Mouse (Mus musculus) limb, embryonic 13.5 days (tissue): ENCODE results near the gene Syt17. TPM values are rescaled to one million over a fixed set of nuclear protein-coding genes. Genes with fewer than 3 reads are reported as not detected.

Experiments used
- ATAC-seq: fragments of 200-750 bp; cut with Nextera tagmentation; 2 replicates; pipeline ENCODE4 v1.8.0; 2017; ENCODE audit warnings: low read depth, moderate number of reproducible peaks, moderate TSS enrichment; ENCODE audit not compliant: low FRiP score
- H3K27ac ChIP-seq: fragments of 300-500 bp; sonication (generic); 2 replicates; pipeline ENCODE4 v1.5.1; 2015; ENCODE audit warnings: inconsistent platforms, mild to moderate bottlenecking, moderate library complexity
- H3K27me3 ChIP-seq: fragments of 300-500 bp; sonication (generic); 2 replicates; pipeline ENCODE4 v1.6.1; 2015; ENCODE audit warnings: mild to moderate bottlenecking, inconsistent platforms
- H3K36me3 ChIP-seq: fragments of 300-500 bp; sonication (generic); 2 replicates; pipeline ENCODE4 v1.6.1; 2015; ENCODE audit warnings: inconsistent platforms, mild to moderate bottlenecking, moderate library complexity
- H3K4me1 ChIP-seq: fragments of 300-500 bp; sonication (generic); 2 replicates; pipeline ENCODE4 v1.6.1; 2015; ENCODE audit warnings: inconsistent platforms
- H3K4me2 ChIP-seq: fragments of 300-500 bp; sonication (generic); replicated peaks from 2 replicates; pipeline ENCODE4 v1.6.1; 2015; ENCODE audit warnings: inconsistent platforms, mild to moderate bottlenecking, moderate library complexity
- H3K4me3 ChIP-seq: fragments of 300-500 bp; sonication (generic); 2 replicates; pipeline ENCODE4 v1.5.1; 2015; ENCODE audit warnings: moderate library complexity, mild to moderate bottlenecking, inconsistent platforms
- H3K9ac ChIP-seq: fragments of 300-500 bp; sonication (generic); 2 replicates; pipeline ENCODE4 v1.6.1; 2015; ENCODE audit warnings: mild to moderate bottlenecking, inconsistent platforms
- H3K9me3 ChIP-seq: fragments of 300-500 bp; sonication (generic); 2 replicates; pipeline ENCODE4 v1.6.1; 2016; ENCODE audit warnings: inconsistent platforms
- WGBS: fragments of 180-500 bp; shearing (Covaris S2); methylation state at CpG from one replicate; pipeline ENCODE4 v1.1.7; 2015; 5-methylcytosine and 5-hydroxymethylcytosine counted together
- polyA plus RNA-seq: library from polyadenylated mRNA; unstranded; fragments of >200 nt; fragmentation: Nextera tagmentation; extraction: Ambion mirVana; gene quantifications from 2 replicates; pipeline ENCODE4 v1.2.1, GENCODE M21; 2015

Gene Syt17
- polyA plus RNA-seq, 1 experiment from 2014 or later = 1.8 TPM

GRCm38 (mm10) chr7:118405251-118405650 lies 42.8 kb downstream of the Syt17 start:
- Histone ChIP-seq H3K4me2 (no peak overlapping the region), H3K27me3 (no peaks in the 10 kb centered on the region), H3K9me3 (no peaks in the 10 kb centered on the region), H3K9ac (no peak overlapping the region), H3K27ac (no peak overlapping the region), H3K36me3 (no peaks in the 10 kb centered on the region), H3K4me3 (no peak overlapping the region), H3K4me1 (peaks cover 24% of the 10 kb centered on the region)
- no peak for ATAC-seq

GRCm38 (mm10) chr7:118402576-118403022 lies 45.4 kb downstream of the Syt17 start:
- WGBS = 13% methylated on average over 3 of the region's 3 CpGs
- Histone ChIP-seq H3K9ac (no peak overlapping the region), H3K9me3 (no peaks in the 10 kb centered on the region), H3K27ac (peak overlapping the region; percentile 39; the same call in 1 of the 2 replicates), H3K4me1 (peaks cover 24% of the 10 kb centered on the region), H3K4me2 (no peak overlapping the region), H3K4me3 (no peak overlapping the region), H3K36me3 (no peaks in the 10 kb centered on the region), H3K27me3 (no peaks in the 10 kb centered on the region)
- ATAC-seq = peak; percentile 76

- no peak overlapping the region; the same call in 1 of the 2 replicates for H3K27ac ChIP-seq
- WGBS = 38% methylated on average over 5 of the region's 5 CpGs
- H3K27me3 ChIP-seq = no peaks in the 10 kb centered on the region
- H3K4me1 ChIP-seq = peaks cover 24% of the 10 kb centered on the region
- no peaks in the 10 kb centered on the region for H3K9me3 ChIP-seq
- ATAC-seq = no peak
- no peak overlapping the region for H3K4me3 ChIP-seq
- H3K4me2 ChIP-seq = no peak overlapping the region
- no peak overlapping the region for H3K9ac ChIP-seq
- no peaks in the 10 kb centered on the region for H3K36me3 ChIP-seq
These were observed 46.1 kb downstream of the Syt17 start for GRCm38 (mm10) chr7:118401949-118402348.

GRCm38 (mm10) chr7:118399764-118400163 lies 48.3 kb downstream of the Syt17 start:
- H3K36me3 ChIP-seq = no peaks in the 10 kb centered on the region
- H3K4me3 ChIP-seq = no peak overlapping the region
- H3K27me3 ChIP-seq = no peaks in the 10 kb centered on the region
- no peaks in the 10 kb centered on the region for H3K9me3 ChIP-seq
- H3K4me1 ChIP-seq = peaks cover 16% of the 10 kb centered on the region
- WGBS = 87% methylated on average over 9 of the region's 9 CpGs
- no peak for ATAC-seq
- H3K27ac ChIP-seq = no peak overlapping the region
- H3K9ac ChIP-seq = no peak overlapping the region
- H3K4me2 ChIP-seq = no peak overlapping the region

- Histone ChIP-seq H3K9me3 (0 out of 2 replicates have a peak, but pooled peaks cover 3% of the 10 kb centered on the region), H3K4me2 (no peak overlapping the region), H3K27ac (no peak overlapping the region), H3K36me3 (no peaks in the 10 kb centered on the region), H3K4me1 (no peaks in the 10 kb centered on the region), H3K4me3 (no peak overlapping the region), H3K27me3 (no peaks in the 10 kb centered on the region), H3K9ac (no peak overlapping the region)
- ATAC-seq = no peak
- 83% methylated on average over 5 of the region's 5 CpGs for WGBS
These were observed 57.3 kb downstream of the Syt17 start for GRCm38 (mm10) chr7:118390705-118391104.

GRCm38 (mm10) chr7:118380996-118381395 lies 67.0 kb downstream of the Syt17 start:
- no peak overlapping the region for H3K9ac ChIP-seq
- WGBS = 85% methylated on average over 5 of the region's 5 CpGs
- no peaks in the 10 kb centered on the region for H3K9me3 ChIP-seq

GRCm38 (mm10) chr7:118380056-118380455 lies 68.0 kb downstream of the Syt17 start:
- no peaks in the 10 kb centered on the region for H3K4me1 ChIP-seq

More at GRCm38 (mm10) chr7:118380996-118381395, 67.0 kb downstream of the Syt17 start:
- Histone ChIP-seq H3K27me3 (no peaks in the 10 kb centered on the region), H3K4me2 (no peak overlapping the region), H3K27ac (no peak overlapping the region), H3K4me3 (no peak overlapping the region), H3K4me1 (no peaks in the 10 kb centered on the region), H3K36me3 (no peaks in the 10 kb centered on the region)
- ATAC-seq = no peak

GRCm38 (mm10) chr7:118376590-118376989 lies 71.4 kb downstream of the Syt17 start:
- H3K4me3 ChIP-seq = no peak overlapping the region
- H3K36me3 ChIP-seq = no peaks in the 10 kb centered on the region
- no peak overlapping the region for H3K27ac ChIP-seq
- no peaks in the 10 kb centered on the region for H3K9me3 ChIP-seq
- H3K9ac ChIP-seq = no peak overlapping the region
- H3K4me2 ChIP-seq = no peak overlapping the region
- H3K27me3 ChIP-seq = no peaks in the 10 kb centered on the region
- ATAC-seq = no peak
- H3K4me1 ChIP-seq = no peaks in the 10 kb centered on the region
- 92% methylated on average over 4 of the region's 4 CpGs for WGBS

More at GRCm38 (mm10) chr7:118380056-118380455, 68.0 kb downstream of the Syt17 start:
- no peak overlapping the region for H3K9ac ChIP-seq
- H3K36me3 ChIP-seq = no peaks in the 10 kb centered on the region
- ATAC-seq = no peak
- H3K9me3 ChIP-seq = no peaks in the 10 kb centered on the region
- 73% methylated on average over 3 of the region's 3 CpGs for WGBS
- no peak overlapping the region for H3K4me2 ChIP-seq
- H3K27me3 ChIP-seq = no peaks in the 10 kb centered on the region
- H3K4me3 ChIP-seq = no peak overlapping the region
- H3K27ac ChIP-seq = no peak overlapping the region

GRCm38 (mm10) chr7:118375341-118375740 lies 72.7 kb downstream of the Syt17 start:
- no peak overlapping the region for H3K9ac ChIP-seq
- no peaks in the 10 kb centered on the region for H3K27me3 ChIP-seq
- H3K4me1 ChIP-seq = no peaks in the 10 kb centered on the region
- no peaks in the 10 kb centered on the region for H3K36me3 ChIP-seq
- H3K9me3 ChIP-seq = no peaks in the 10 kb centered on the region
- no peak for ATAC-seq
- no peak overlapping the region for H3K4me2 ChIP-seq
- H3K4me3 ChIP-seq = no peak overlapping the region
- WGBS = 90% methylated on average over 3 of the region's 3 CpGs
- H3K27ac ChIP-seq = no peak overlapping the region

- Histone ChIP-seq H3K4me1 (peaks cover 2% of the 10 kb centered on the region; the same call in 1 of the 2 replicates), H3K4me3 (no peak overlapping the region), H3K9me3 (no peaks in the 10 kb centered on the region), H3K36me3 (no peaks in the 10 kb centered on the region), H3K27ac (no peak overlapping the region), H3K4me2 (no peak overlapping the region), H3K9ac (no peak overlapping the region), H3K27me3 (no peaks in the 10 kb centered on the region)
- no peak for ATAC-seq
- WGBS = 93% methylated on average over 5 of the region's 5 CpGs
These were observed 76.7 kb downstream of the Syt17 start for GRCm38 (mm10) chr7:118371361-118371760.

- H3K9me3 ChIP-seq = no peaks in the 10 kb centered on the region
- no peak overlapping the region for H3K4me2 ChIP-seq
- no peak overlapping the region for H3K27ac ChIP-seq
- no peak overlapping the region for H3K4me3 ChIP-seq
- no peaks in the 10 kb centered on the region for H3K27me3 ChIP-seq
- no peak for ATAC-seq
- H3K36me3 ChIP-seq = no peaks in the 10 kb centered on the region
- 66% methylated on average over 2 of the region's 2 CpGs for WGBS
- peaks cover 18% of the 10 kb centered on the region for H3K4me1 ChIP-seq
- H3K9ac ChIP-seq = no peak overlapping the region
These were observed 78.3 kb downstream of the Syt17 start for GRCm38 (mm10) chr7:118369705-118370104.

- Histone ChIP-seq H3K27ac (no peak overlapping the region), H3K4me1 (peaks cover 24% of the 10 kb centered on the region), H3K9me3 (no peaks in the 10 kb centered on the region), H3K36me3 (no peaks in the 10 kb centered on the region), H3K4me2 (no peak overlapping the region), H3K27me3 (no peaks in the 10 kb centered on the region), H3K9ac (no peak overlapping the region), H3K4me3 (no peak overlapping the region)
- ATAC-seq = peak; percentile 57; the same call in 1 of the 2 replicates
- 37% methylated on average over 3 of the region's 3 CpGs for WGBS
These were observed 82.1 kb downstream of the Syt17 start for GRCm38 (mm10) chr7:118365902-118366301.

- H3K27me3 ChIP-seq = no peaks in the 10 kb centered on the region
- H3K9me3 ChIP-seq = no peaks in the 10 kb centered on the region
- no peak overlapping the region for H3K4me2 ChIP-seq
- H3K36me3 ChIP-seq = no peaks in the 10 kb centered on the region
- H3K9ac ChIP-seq = no peak overlapping the region
- no peak overlapping the region for H3K27ac ChIP-seq
- peaks cover 24% of the 10 kb centered on the region for H3K4me1 ChIP-seq
- no peak overlapping the region for H3K4me3 ChIP-seq
- 47% methylated on average over 6 of the region's 6 CpGs for WGBS
- ATAC-seq = no peak
These were observed 82.8 kb downstream of the Syt17 start for GRCm38 (mm10) chr7:118365251-118365650.
